Mouse (Mus musculus): ENCODE measurements around the gene C2cd4a.
A peak's percentile ranks its signal among the peaks of the same experiment; 100 is the strongest.

C2cd4a gene

DNA sequence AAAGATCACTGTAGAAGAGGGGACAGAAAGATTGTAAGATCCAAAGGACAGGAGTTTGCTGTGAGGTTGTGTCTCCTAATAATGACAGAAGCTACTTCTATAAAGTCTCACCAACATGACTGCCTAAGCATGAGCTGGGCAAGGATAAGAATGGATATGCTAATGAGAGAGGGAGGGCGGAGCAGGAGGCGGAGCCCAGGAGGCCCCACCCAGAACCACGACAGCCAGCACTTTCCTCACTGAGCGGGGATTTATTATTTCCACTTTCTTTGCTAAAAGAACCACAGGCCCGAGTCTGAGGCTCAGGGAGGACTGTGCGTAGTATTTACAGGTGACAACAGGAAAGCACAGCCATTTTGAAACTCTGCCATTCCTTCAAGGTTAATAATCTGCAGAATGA is 44.5 kb downstream of the C2cd4a start:
- DNase-seq (ENCODE audit: low spot score in 2 of 2) = no peak

DNA sequence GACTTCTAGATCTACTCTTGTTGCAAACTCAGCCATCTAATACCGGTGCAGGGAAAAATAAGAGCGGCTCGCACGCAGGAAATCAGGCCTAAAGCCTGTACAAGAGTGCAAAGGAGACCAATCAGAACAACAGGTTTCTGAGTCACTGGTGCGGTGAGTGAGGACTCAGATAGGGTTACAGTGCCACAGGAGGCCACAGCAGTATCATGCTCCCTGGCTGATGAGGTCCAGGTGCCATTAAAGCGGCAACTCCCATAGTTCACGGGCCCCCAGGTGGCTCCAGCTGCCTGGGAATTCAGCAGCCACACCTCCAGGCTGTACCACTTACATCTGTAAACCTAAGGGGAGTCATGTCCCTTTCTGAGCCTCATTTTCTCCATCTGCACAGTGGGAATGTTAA is 45.8 kb downstream of the C2cd4a start:
- DNase-seq (ENCODE audit: low spot score in 2 of 2) = no peak

- DNase-seq (ENCODE audit: low spot score in 2 of 2) = no peak
These were observed 48.2 kb downstream of the C2cd4a start for GRCm38 (mm10) chr9:67783925-67784324.

GRCm38 (mm10) chr9:67783464-67783863 is 48.7 kb downstream of the C2cd4a start:
- peak in 1 of 2 experiments; percentile 9 for DNase-seq (ENCODE audit: low spot score in 2 of 2)

DNA sequence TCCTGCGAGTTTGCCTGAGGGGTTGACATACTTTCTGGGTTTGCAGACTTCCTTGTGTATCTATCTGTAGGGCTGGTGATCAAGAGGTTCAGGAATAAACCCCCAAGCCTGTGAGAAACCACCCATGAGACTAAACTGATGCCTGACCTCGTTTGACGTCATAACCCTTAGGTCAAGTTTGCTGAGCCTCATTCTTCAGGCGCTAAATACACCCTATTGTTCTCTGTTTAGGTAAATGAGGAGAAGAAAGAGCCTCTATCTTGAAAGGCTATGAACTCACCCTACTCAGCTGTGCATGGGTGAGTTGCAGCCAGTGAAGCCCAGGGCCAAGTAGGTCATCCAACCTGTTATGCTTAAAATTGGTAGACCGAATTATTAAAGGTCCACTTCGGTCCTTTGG is 49.3 kb downstream of the C2cd4a start:
- DNase-seq (ENCODE audit: low spot score in 2 of 2) = no peak
